Mouse (Mus musculus): Measurements from ENCODE around the gene Slc25a21. TPM values are rescaled to one million over a fixed set of nuclear protein-coding genes. Genes with fewer than 3 reads are reported as not detected.
A peak's percentile ranks its signal among the peaks of the same experiment; 100 is the strongest.

Slc25a21 gene
- polyA plus RNA-seq, 1 experiment from 2014 or later: 1.9 TPM

DNA sequence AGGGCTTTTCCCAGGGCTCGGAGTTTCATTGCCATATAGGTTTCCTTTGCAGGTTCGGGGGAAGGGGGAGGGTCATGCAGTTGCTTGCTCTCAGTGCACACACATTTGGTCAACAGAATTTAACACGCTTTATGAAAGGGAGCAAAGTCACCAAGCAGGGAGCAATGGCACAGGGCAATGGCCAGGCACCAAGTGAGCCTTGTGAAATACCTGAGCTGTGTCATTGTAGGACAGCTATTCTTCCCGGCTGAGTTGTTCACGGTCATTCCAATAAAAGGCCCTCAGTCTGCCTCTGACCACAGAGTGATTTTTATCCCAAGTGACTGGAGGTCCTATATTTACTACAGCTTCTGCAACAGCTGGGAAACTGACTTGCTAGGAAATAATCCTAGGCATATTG, 427.9 kb downstream of the Slc25a21 start:
- DNase-seq (ENCODE audit: low spot score): no peak
- Histone ChIP-seq H3K9ac (ENCODE audit: low read length) (no peak overlapping the region), H3K4me2 (ENCODE audit: low read depth) (no peak overlapping the region), H3K27me3 (ENCODE audit: control insufficient read depth, insufficient read depth, low read length) (no peaks in the 10 kb centered on the region), H3K9me3 (ENCODE audit: control insufficient read depth, low read length) (no peaks in the 10 kb centered on the region), H3K4me1 (ENCODE audit: control insufficient read depth, insufficient read depth, low read length) (no peaks in the 10 kb centered on the region), H3K4me3 (ENCODE audit: low read depth, low read length) (no peak overlapping the region), H3K36me3 (ENCODE audit: control insufficient read depth, insufficient read depth, low read length) (no peaks in the 10 kb centered on the region), H3K27ac (ENCODE audit: low read depth, low read length) (no peak overlapping the region)
- ATAC-seq (ENCODE audit: insufficient read depth, low FRiP score, low TSS enrichment): no peak
- WGBS: 75% methylated on average over 5 of the region's 5 CpGs

DNA sequence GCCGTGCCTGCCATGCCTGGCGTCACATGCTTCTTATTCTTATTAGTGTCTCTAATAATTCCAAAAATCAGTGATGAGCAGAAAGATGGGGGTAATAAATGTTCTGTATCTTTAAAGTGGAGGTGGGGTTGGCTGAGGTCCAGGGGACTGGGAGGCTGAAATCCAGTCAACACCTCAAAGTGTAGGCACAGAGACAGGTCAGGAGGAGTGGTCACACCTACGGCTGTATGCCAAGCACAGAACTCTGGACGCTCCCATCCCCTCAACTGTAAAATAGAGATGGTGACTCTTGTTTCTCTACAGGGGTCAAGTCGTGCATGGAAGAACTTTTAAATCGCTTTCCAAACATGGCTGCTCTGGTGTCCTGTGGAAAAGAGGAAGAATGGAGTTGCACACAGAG, 429.8 kb downstream of the Slc25a21 start:
- no peaks in the 10 kb centered on the region for H3K27me3 ChIP-seq (ENCODE audit: control insufficient read depth, insufficient read depth, low read length)
- H3K9ac ChIP-seq (ENCODE audit: low read length): no peak overlapping the region
- ATAC-seq (ENCODE audit: insufficient read depth, low FRiP score, low TSS enrichment): no peak
- no peaks in the 10 kb centered on the region for H3K36me3 ChIP-seq (ENCODE audit: control insufficient read depth, insufficient read depth, low read length)
- no peaks in the 10 kb centered on the region for H3K4me1 ChIP-seq (ENCODE audit: control insufficient read depth, insufficient read depth, low read length)
- no peak overlapping the region for H3K27ac ChIP-seq (ENCODE audit: low read depth, low read length)
- H3K4me2 ChIP-seq (ENCODE audit: low read depth): no peak overlapping the region
- H3K4me3 ChIP-seq (ENCODE audit: low read depth, low read length): no peak overlapping the region
- WGBS: 86% methylated on average over 6 of the region's 6 CpGs
- H3K9me3 ChIP-seq (ENCODE audit: control insufficient read depth, low read length): no peaks in the 10 kb centered on the region
- DNase-seq (ENCODE audit: low spot score): no peak

DNA sequence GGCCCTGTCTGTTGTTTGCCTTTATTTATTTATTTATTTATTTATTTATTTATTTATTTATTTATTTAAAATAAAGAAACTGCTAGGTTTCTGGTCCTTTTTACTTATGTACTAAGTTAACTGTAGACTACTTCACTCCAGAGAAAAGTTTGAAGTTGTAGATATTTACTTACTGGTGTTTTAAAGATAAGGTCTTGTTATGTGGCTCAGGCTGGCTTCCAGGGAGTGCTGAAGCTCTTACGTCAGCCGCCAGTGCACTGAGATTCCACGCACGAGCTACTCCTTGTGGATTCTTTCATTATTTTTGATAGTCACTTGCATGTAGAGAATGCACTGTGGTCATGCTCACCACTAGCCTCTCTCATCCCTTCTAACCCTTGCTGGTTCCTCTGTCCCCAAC, 460.2 kb downstream of the Slc25a21 start:
- WGBS: 91% methylated on average over 4 of the region's 4 CpGs
- H3K9me3 ChIP-seq (ENCODE audit: control insufficient read depth, low read length): no peaks in the 10 kb centered on the region
- no peak overlapping the region for H3K9ac ChIP-seq (ENCODE audit: low read length)
- H3K4me2 ChIP-seq (ENCODE audit: low read depth): no peak overlapping the region
- DNase-seq (ENCODE audit: low spot score): no peak
- no peaks in the 10 kb centered on the region for H3K27me3 ChIP-seq (ENCODE audit: control insufficient read depth, insufficient read depth, low read length)
- H3K4me1 ChIP-seq (ENCODE audit: control insufficient read depth, insufficient read depth, low read length): no peaks in the 10 kb centered on the region
- no peaks in the 10 kb centered on the region for H3K36me3 ChIP-seq (ENCODE audit: control insufficient read depth, insufficient read depth, low read length)
- H3K27ac ChIP-seq (ENCODE audit: low read depth, low read length): no peak overlapping the region
- no peak for ATAC-seq (ENCODE audit: insufficient read depth, low FRiP score, low TSS enrichment)
- no peak overlapping the region for H3K4me3 ChIP-seq (ENCODE audit: low read depth, low read length)

DNA sequence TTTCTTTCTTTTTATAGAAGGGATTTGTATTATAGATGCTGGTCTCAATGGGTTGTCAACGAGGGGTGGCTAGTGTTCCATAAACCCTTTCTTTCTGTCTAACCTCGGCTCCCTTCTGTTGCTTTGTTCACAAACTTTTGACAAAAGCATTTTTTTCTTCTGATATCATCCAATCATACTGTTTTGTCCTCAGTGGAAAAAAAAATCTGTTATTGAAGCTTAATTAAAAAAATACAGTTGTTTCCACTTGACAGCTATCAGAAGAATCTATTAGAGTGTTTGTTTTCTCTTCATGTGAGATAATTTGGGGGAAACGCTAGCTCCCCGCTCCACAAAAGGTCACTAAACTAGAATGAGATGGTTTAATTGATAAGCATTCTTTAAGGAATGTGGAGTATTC, 469.6 kb downstream of the Slc25a21 start:
- DNase-seq (ENCODE audit: low spot score) (no peak), ATAC-seq (ENCODE audit: insufficient read depth, low FRiP score, low TSS enrichment) (no peak)
- Histone ChIP-seq H3K27me3 (ENCODE audit: control insufficient read depth, insufficient read depth, low read length) (no peaks in the 10 kb centered on the region), H3K4me2 (ENCODE audit: low read depth) (no peak overlapping the region), H3K27ac (ENCODE audit: low read depth, low read length) (no peak overlapping the region), H3K9ac (ENCODE audit: low read length) (no peak overlapping the region), H3K36me3 (ENCODE audit: control insufficient read depth, insufficient read depth, low read length) (no peaks in the 10 kb centered on the region), H3K4me1 (ENCODE audit: control insufficient read depth, insufficient read depth, low read length) (no peaks in the 10 kb centered on the region), H3K4me3 (ENCODE audit: low read depth, low read length) (no peak overlapping the region), H3K9me3 (ENCODE audit: control insufficient read depth, low read length) (no peaks in the 10 kb centered on the region)
- WGBS: 77% methylated on average over 4 of the region's 4 CpGs

DNA sequence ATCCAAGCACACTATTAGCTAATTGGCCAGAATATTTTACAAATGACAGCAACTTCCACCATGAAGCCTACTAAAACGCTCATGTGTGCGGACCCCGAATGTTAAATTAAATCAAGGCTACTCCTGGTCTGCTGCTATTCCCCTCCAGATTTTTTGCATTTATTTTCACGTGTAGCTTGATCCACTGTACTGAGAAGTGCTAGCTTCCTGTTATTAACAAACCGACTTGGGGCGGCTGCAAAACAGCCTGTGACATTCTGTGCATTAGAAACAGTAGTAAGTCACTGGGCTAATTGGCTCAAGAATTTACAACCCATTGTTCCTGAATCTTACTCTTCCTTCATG, 478.6 kb downstream of the Slc25a21 start:
- Histone ChIP-seq H3K27me3 (ENCODE audit: control insufficient read depth, insufficient read depth, low read length) (0 out of 2 replicates have a peak, but pooled peaks cover 2% of the 10 kb centered on the region), H3K4me3 (ENCODE audit: low read depth, low read length) (no peak overlapping the region), H3K36me3 (ENCODE audit: control insufficient read depth, insufficient read depth, low read length) (no peaks in the 10 kb centered on the region), H3K9ac (ENCODE audit: low read length) (no peak overlapping the region), H3K4me1 (ENCODE audit: control insufficient read depth, insufficient read depth, low read length) (no peaks in the 10 kb centered on the region), H3K4me2 (ENCODE audit: low read depth) (no peak overlapping the region), H3K9me3 (ENCODE audit: control insufficient read depth, low read length) (no peaks in the 10 kb centered on the region), H3K27ac (ENCODE audit: low read depth, low read length) (no peak overlapping the region)
- no peak for DNase-seq (ENCODE audit: low spot score)
- WGBS: 9% methylated on average over 6 of the region's 6 CpGs
- no peak for ATAC-seq (ENCODE audit: insufficient read depth, low FRiP score, low TSS enrichment)

DNA sequence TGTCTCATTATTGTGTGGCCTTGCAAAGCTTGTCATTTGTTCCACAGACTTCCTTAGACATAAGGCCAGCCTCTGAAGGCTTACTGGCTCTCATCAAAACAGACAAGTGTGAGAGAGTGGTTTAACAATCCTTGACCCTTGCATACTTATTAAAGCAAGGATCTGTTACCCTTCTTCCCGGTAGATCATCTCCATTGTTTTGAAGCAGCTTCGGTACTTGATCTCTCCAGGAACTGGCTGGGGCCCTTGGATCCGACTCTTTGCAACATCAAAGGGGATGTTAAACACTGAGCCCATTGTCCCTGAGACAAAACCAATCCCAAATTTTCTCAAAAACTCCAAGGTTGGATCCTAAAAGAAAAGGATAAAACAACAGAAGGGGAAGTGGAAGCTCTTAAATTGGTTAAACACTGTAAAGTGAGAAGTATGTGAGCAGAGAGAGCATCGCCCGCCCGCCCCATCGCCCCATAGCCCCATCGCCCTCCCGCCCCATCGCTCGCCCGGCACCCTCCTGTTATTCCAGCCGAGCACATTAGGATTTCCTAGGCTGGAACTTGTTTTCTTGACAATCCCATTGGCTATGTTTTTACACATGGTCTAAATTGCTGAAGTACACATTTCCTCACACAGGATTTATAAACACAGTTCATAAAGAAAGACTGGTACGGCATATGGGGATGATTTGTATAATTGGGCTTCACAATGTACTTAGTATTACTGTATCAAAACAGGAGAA, 479.1 kb downstream of the Slc25a21 start:
- no peaks in the 10 kb centered on the region for H3K9me3 ChIP-seq (ENCODE audit: control insufficient read depth, low read length)
- WGBS: 3% methylated on average over 14 of the region's 14 CpGs
- no peak overlapping the region for H3K9ac ChIP-seq (ENCODE audit: low read length)
- no peak overlapping the region for H3K4me3 ChIP-seq (ENCODE audit: low read depth, low read length)
- DNase-seq (ENCODE audit: low spot score) (no peak), ATAC-seq (ENCODE audit: insufficient read depth, low FRiP score, low TSS enrichment) (no peak)
- no peak overlapping the region for H3K27ac ChIP-seq (ENCODE audit: low read depth, low read length)
- no peak overlapping the region for H3K4me2 ChIP-seq (ENCODE audit: low read depth)
- no peaks in the 10 kb centered on the region for H3K4me1 ChIP-seq (ENCODE audit: control insufficient read depth, insufficient read depth, low read length)
- H3K27me3 ChIP-seq (ENCODE audit: control insufficient read depth, insufficient read depth, low read length): 0 out of 2 replicates have a peak, but pooled peaks cover 2% of the 10 kb centered on the region
- H3K36me3 ChIP-seq (ENCODE audit: control insufficient read depth, insufficient read depth, low read length): no peaks in the 10 kb centered on the region

DNA sequence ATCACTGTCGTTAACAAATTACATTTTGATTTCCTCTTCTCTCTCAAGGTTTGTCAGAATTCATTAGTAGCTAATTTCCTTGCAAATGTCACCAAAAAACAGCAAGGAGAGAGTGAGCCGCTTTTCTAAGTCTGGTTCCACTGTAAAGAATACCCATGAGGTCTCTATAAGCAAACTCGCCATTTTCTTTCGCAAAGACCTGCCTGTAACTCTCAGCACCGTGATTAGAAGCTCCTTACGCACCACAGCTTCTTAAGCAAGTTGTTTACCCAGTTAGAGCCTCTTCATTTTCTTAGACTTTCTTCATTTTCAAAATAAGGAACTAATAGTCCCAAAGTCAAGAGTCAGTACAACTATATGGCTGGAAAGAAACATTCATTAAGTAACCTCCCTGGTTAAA, 496.3 kb downstream of the Slc25a21 start:
- no peak for DNase-seq (ENCODE audit: low spot score)
- Histone ChIP-seq H3K27me3 (ENCODE audit: control insufficient read depth, insufficient read depth, low read length) (peaks cover 61% of the 10 kb centered on the region), H3K4me2 (ENCODE audit: low read depth) (no peak overlapping the region)

DNA sequence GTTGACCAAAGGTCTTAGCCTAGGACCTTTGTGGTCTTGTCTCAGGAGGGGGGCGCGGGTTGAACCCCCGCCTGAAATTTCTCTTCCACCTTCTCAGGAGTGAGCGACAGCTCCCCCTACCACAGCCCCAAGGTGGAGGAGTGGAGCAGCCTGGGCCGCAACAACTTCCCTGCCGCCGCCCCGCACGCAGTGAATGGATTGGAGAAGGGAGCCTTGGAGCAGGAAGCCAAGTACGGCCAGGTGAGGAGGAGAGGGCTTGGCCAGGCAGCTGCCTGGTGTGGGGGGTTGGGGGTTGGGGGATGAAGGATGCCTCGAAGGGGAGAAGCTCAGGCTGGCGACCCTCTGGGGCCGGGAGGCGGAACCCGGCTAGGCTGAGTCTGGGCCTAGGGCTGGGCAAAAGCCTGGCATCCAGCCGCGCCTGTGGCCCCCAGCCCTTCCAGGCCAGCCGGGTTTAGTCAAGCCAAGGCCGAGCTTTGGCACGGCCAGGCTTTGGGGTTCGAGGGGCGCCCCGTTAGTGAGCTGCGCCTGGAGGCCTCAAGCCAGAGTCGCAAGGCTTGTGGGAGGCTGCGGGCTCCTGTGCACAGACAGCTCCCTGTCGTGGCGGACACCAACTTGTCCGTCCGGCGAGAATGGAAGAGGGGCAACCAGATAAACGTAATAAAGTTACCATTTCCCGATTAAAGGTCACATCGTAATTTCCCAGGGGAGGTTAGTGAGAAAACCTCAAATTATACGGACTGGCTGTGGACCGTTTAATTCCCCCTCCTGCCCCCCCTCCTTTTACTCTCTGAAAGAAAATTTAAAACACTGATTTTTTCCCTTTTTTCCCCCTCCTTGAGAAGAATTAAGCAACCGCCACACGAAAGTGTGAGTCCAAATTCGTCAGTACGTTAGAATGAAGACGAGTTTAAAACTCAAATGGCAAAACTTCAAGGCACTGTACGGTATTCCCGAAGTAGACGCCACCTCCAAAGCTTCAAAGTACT, 497.1 kb downstream of the Slc25a21 start:
- no peak overlapping the region for H3K27ac ChIP-seq (ENCODE audit: low read depth, low read length)
- no peaks in the 10 kb centered on the region for H3K9me3 ChIP-seq (ENCODE audit: control insufficient read depth, low read length)
- H3K4me3 ChIP-seq (ENCODE audit: low read depth, low read length): 0 out of 2 replicates have a peak overlapping the region, but pooled peaks have one; percentile 15
- no peak for ATAC-seq (ENCODE audit: insufficient read depth, low FRiP score, low TSS enrichment)
- no peaks in the 10 kb centered on the region for H3K36me3 ChIP-seq (ENCODE audit: control insufficient read depth, insufficient read depth, low read length)
- peaks cover 69% of the 10 kb centered on the region for H3K27me3 ChIP-seq (ENCODE audit: control insufficient read depth, insufficient read depth, low read length)
- peak overlapping the region; percentile 32 for H3K4me2 ChIP-seq (ENCODE audit: low read depth)
- H3K9ac ChIP-seq (ENCODE audit: low read length): peak overlapping the region; percentile 20; the same call in 1 of the 2 replicates
- 4% methylated on average over 44 of the region's 44 CpGs for WGBS
- H3K4me1 ChIP-seq (ENCODE audit: control insufficient read depth, insufficient read depth, low read length): 0 out of 2 replicates have a peak, but pooled peaks cover 3% of the 10 kb centered on the region
- peak; percentile 56 for DNase-seq (ENCODE audit: low spot score)

More for the DNA sequence above, 496.3 kb downstream of the Slc25a21 start:
- Histone ChIP-seq H3K4me1 (ENCODE audit: control insufficient read depth, insufficient read depth, low read length) (0 out of 2 replicates have a peak, but pooled peaks cover 3% of the 10 kb centered on the region), H3K36me3 (ENCODE audit: control insufficient read depth, insufficient read depth, low read length) (no peaks in the 10 kb centered on the region), H3K9ac (ENCODE audit: low read length) (no peak overlapping the region), H3K9me3 (ENCODE audit: control insufficient read depth, low read length) (no peaks in the 10 kb centered on the region), H3K27ac (ENCODE audit: low read depth, low read length) (no peak overlapping the region), H3K4me3 (ENCODE audit: low read depth, low read length) (no peak overlapping the region)
- WGBS: 11% methylated on average over 6 of the region's 6 CpGs
- ATAC-seq (ENCODE audit: insufficient read depth, low FRiP score, low TSS enrichment): no peak

Measured in neural tube, embryonic 11.5 days (tissue).